Mouse (Mus musculus): ENCODE measurements around the gene Rnase11.

The Rnase11 gene

GRCm38 (mm10) chr14:51050063-51050462 is at the start of gene Rnase11:
TSS of gene Rnase11 (minus strand) at chr14:51050163.
- TF ChIP-seq GATA4 (IDR thresholded peaks at IDR 0.05; ENCODE audit: insufficient replicate concordance, low read length), result no peak

- TF ChIP-seq GATA4 (IDR thresholded peaks at IDR 0.05; ENCODE audit: insufficient replicate concordance, low read length), result no peak
Observed at GRCm38 (mm10) chr14:51098921-51099320, 49.0 kb upstream of the Rnase11 start.

- peak; percentile 64; the same call in 1 of the 2 replicates for TF ChIP-seq GATA4 (IDR thresholded peaks at IDR 0.05; ENCODE audit: insufficient replicate concordance, low read length)
Observed at GRCm38 (mm10) chr14:51095736-51096524, 46.0 kb upstream of the Rnase11 start.

- TF ChIP-seq GATA4 (IDR thresholded peaks at IDR 0.05; ENCODE audit: insufficient replicate concordance, low read length), result no peak
Observed at GRCm38 (mm10) chr14:51094921-51095320, 45.0 kb upstream of the Rnase11 start.

- no peak for TF ChIP-seq GATA4 (IDR thresholded peaks at IDR 0.05; ENCODE audit: insufficient replicate concordance, low read length)
Observed at GRCm38 (mm10) chr14:51094096-51094875, 44.3 kb upstream of the Rnase11 start.

GRCm38 (mm10) chr14:51093496-51093895 is 43.5 kb upstream of the Rnase11 start:
- TF ChIP-seq GATA4 (IDR thresholded peaks at IDR 0.05; ENCODE audit: insufficient replicate concordance, low read length), result no peak

- no peak for TF ChIP-seq GATA4 (IDR thresholded peaks at IDR 0.05; ENCODE audit: insufficient replicate concordance, low read length)
Observed at GRCm38 (mm10) chr14:51092073-51092620, 42.2 kb upstream of the Rnase11 start.

- no peak for TF ChIP-seq GATA4 (IDR thresholded peaks at IDR 0.05; ENCODE audit: insufficient replicate concordance, low read length)
Observed at GRCm38 (mm10) chr14:51090921-51091900, 41.2 kb upstream of the Rnase11 start, which contains the start of the genes Rnase4 and Ang. TSS of gene Rnase4 (plus strand) at chr14:51091077. TSS of gene Ang (plus strand) at chr14:51091150.

- TF ChIP-seq GATA4 (IDR thresholded peaks at IDR 0.05; ENCODE audit: insufficient replicate concordance, low read length), result no peak
Observed at GRCm38 (mm10) chr14:51090077-51090781, 40.3 kb upstream of the Rnase11 start.

- no peak for TF ChIP-seq GATA4 (IDR thresholded peaks at IDR 0.05; ENCODE audit: insufficient replicate concordance, low read length)
Observed at GRCm38 (mm10) chr14:51089674-51090076, 39.7 kb upstream of the Rnase11 start.

- peak; percentile 96 for TF ChIP-seq GATA4 (IDR thresholded peaks at IDR 0.05; ENCODE audit: insufficient replicate concordance, low read length)
Observed at GRCm38 (mm10) chr14:51088970-51089673, 39.2 kb upstream of the Rnase11 start.

- no peak for TF ChIP-seq GATA4 (IDR thresholded peaks at IDR 0.05; ENCODE audit: insufficient replicate concordance, low read length)
Observed at GRCm38 (mm10) chr14:51088166-51088969, 38.4 kb upstream of the Rnase11 start.

Measured in liver, adult (tissue).